Mouse (Mus musculus) left cerebral cortex, postnatal 4 days (tissue): ENCODE data around the gene Hist1h2be. TPM values are rescaled to one million over a fixed set of nuclear protein-coding genes. Genes with fewer than 3 reads are reported as not detected.

ENCODE experiments used
- microRNA-seq: library from miRNA; unstranded; fragments of <30 nt; microRNA quantifications from one replicate; pipeline ENCODE4 v1.2.0, GENCODE M21; 2022
- total RNA-seq, 2 experiments: library from RNA; stranded (reverse); gene quantifications; 2 replicates each; pipeline ENCODE4 v1.2.3; 2021

Gene Hist1h2be
- total RNA-seq, 2 experiments from 2014 or later, result 13.0 to 16.9 TPM

Small RNA genes within 50 kb of the gene (microRNA-seq; reads per million reads assigned to microRNA genes)
- gene Gm44297 (not detected), gene Gm44359 (not detected), gene Gm44394 (not detected)

Other genes with a start within 250 kb of the Hist1h2be start
- 1 to 10 TPM; 5.6 to 6.1 TPM for gene Abt1, start 197.3 kb downstream of the Hist1h2be start, total RNA-seq
- not detected for gene Btn1a1, start 155.2 kb downstream of the Hist1h2be start, total RNA-seq
- not detected for gene Btn2a2, start 132.3 kb downstream of the Hist1h2be start, total RNA-seq
- gene Hist1h4h, start 90.1 kb downstream of the Hist1h2be start, total RNA-seq, result 100 to 1,000 TPM; 441 to 470 TPM
- 10 to 100 TPM; 74.6 to 86.0 TPM for gene Hist1h2af, start 87.2 kb downstream of the Hist1h2be start, total RNA-seq
- gene Hist1h3g, start 85.7 kb downstream of the Hist1h2be start, total RNA-seq, result 10 to 100 TPM; 22.0 to 28.6 TPM
- 1 to 10 TPM; 4.5 to 6.1 TPM for gene Hist1h2bh, start 77.7 kb downstream of the Hist1h2be start, total RNA-seq
- 10 to 100 TPM; 42.2 to 44.0 TPM for gene Hist1h3f, start 77.1 kb downstream of the Hist1h2be start, total RNA-seq
- 100 to 1,000 TPM; 224 to 235 TPM for gene Hist1h4f, start 69.5 kb downstream of the Hist1h2be start, total RNA-seq
- gene Hist1h1d, start 67.9 kb downstream of the Hist1h2be start, total RNA-seq, result 10 to 100 TPM; 12.0 to 12.4 TPM
- gene Hist1h3e, start 58.8 kb downstream of the Hist1h2be start, total RNA-seq, result 100 to 1,000 TPM; 130 to 134 TPM
- gene Hist1h2ae, start 49.9 kb downstream of the Hist1h2be start, total RNA-seq, result 10 to 100 TPM; 24.5 to 31.0 TPM
- 100 to 1,000 TPM; 203 to 225 TPM for gene Hist1h2bg, start 49.7 kb downstream of the Hist1h2be start, total RNA-seq
- gene Hist1h2bf, start 46.9 kb downstream of the Hist1h2be start, total RNA-seq, result 100 to 1,000 TPM in 1 of 2 experiments, 10 to 100 TPM in 1; 87.5 to 105 TPM
- 10 to 100 TPM; 18.6 to 25.5 TPM for gene Hist1h2ad, start 46.7 kb downstream of the Hist1h2be start, total RNA-seq
- 10 to 100 TPM; 18.8 to 24.3 TPM for gene Hist1h3d, start 45.4 kb downstream of the Hist1h2be start, total RNA-seq
- 100 to 1,000 TPM; 177 to 192 TPM for gene Hist1h4d, start 39.5 kb downstream of the Hist1h2be start, total RNA-seq
- gene Hist1h1e, start 1.4 kb upstream of the Hist1h2be start, total RNA-seq, result 100 to 1,000 TPM; 112 to 117 TPM
- 1 to 10 TPM; 4.8 to 5.4 TPM for gene Hist1h2ac, start 62.8 kb upstream of the Hist1h2be start, total RNA-seq
- 10 to 100 TPM; 16.7 to 17.0 TPM for gene Hist1h2bc, start 63.1 kb upstream of the Hist1h2be start, total RNA-seq
- gene Hist1h1t, start 74.7 kb upstream of the Hist1h2be start, total RNA-seq, result not detected
- 100 to 1,000 TPM; 109 to 126 TPM for gene Hist1h4c, start 77.3 kb upstream of the Hist1h2be start, total RNA-seq
- 1 to 10 TPM; 1.7 to 2.3 TPM for gene Hfe, start 89.7 kb upstream of the Hist1h2be start, total RNA-seq
- gene Hist1h1c, start 117.7 kb upstream of the Hist1h2be start, total RNA-seq, result 100 to 1,000 TPM; 154 to 166 TPM
- gene Hist1h3c, start 124.5 kb upstream of the Hist1h2be start, total RNA-seq, result 10 to 100 TPM; 39.8 to 41.0 TPM
- gene Hist1h2bb, start 125.6 kb upstream of the Hist1h2be start, total RNA-seq, result 10 to 100 TPM; 62.4 to 81.1 TPM
- gene Hist1h2ab, start 130.0 kb upstream of the Hist1h2be start, total RNA-seq, result 100 to 1,000 TPM; 116 to 120 TPM
- 100 to 1,000 TPM in 1 of 2 experiments, 10 to 100 TPM in 1; 95.4 to 102 TPM for gene Hist1h3b, start 131.1 kb upstream of the Hist1h2be start, total RNA-seq
- gene Hist1h4b, start 135.9 kb upstream of the Hist1h2be start, total RNA-seq, result 100 to 1,000 TPM; 139 to 151 TPM
- gene Hist1h4a, start 140.1 kb upstream of the Hist1h2be start, total RNA-seq, result 100 to 1,000 TPM; 134 to 137 TPM
- gene Hist1h3a, start 141.3 kb upstream of the Hist1h2be start, total RNA-seq, result 100 to 1,000 TPM; 114 to 125 TPM
- 10 to 100 TPM; 62.9 to 79.4 TPM for gene Hist1h1a, start 142.5 kb upstream of the Hist1h2be start, total RNA-seq
- gene Trim38, start 148.8 kb upstream of the Hist1h2be start, total RNA-seq, result not detected
- gene Slc17a2, start 185.9 kb upstream of the Hist1h2be start, total RNA-seq, result not detected
- under 1 TPM in 1 of 2 experiments, not detected in 1; 0.10 TPM for gene Slc17a3, start 218.3 kb upstream of the Hist1h2be start, total RNA-seq
- not detected for gene Slc17a1, start 246.6 kb upstream of the Hist1h2be start, total RNA-seq